Mouse (Mus musculus) heart, embryonic 16.5 days (tissue): ENCODE measurements around the gene Cnnm3. TPM values are rescaled to one million over a fixed set of nuclear protein-coding genes. Genes with fewer than 3 reads are reported as not detected.
A peak's percentile ranks its signal among the peaks of the same experiment; 100 is the strongest.
"Not testable (repeated sequence)": the region's sequence is repeated elsewhere in the genome, so short reads cannot be mapped to it uniquely, and the experiment has no call there.

ENCODE experiments used
- ATAC-seq: fragments of 200-750 bp; cut with Nextera tagmentation; replicated peaks from 2 replicates; pipeline ENCODE4 v1.8.0; 2017; ENCODE audit warnings: moderate number of reproducible peaks; ENCODE audit not compliant: insufficient read depth, low FRiP score; ENCODE audit errors: extremely low read depth
- H3K27ac ChIP-seq: fragments of 300-500 bp; sonication (generic); 2 replicates; pipeline ENCODE4 v1.5.1; 2014; ENCODE audit warnings: mild to moderate bottlenecking, low read length, control low read depth, moderate library complexity
- H3K27me3 ChIP-seq: fragments of 300-500 bp; sonication (generic); 2 replicates; pipeline ENCODE4 v1.6.1; 2014; ENCODE audit warnings: low read length, mixed read lengths; ENCODE audit not compliant: control insufficient read depth, insufficient read depth
- H3K36me3 ChIP-seq: fragments of 300-500 bp; sonication (generic); 2 replicates; pipeline ENCODE4 v1.6.1; 2014; ENCODE audit not compliant: control insufficient read depth, insufficient read depth
- H3K4me1 ChIP-seq: fragments of 300-500 bp; sonication (generic); 2 replicates; pipeline ENCODE4 v1.6.1; 2014; ENCODE audit warnings: low read length, mixed read lengths; ENCODE audit not compliant: control insufficient read depth, insufficient read depth
- H3K4me2 ChIP-seq: fragments of 300-500 bp; sonication (generic); 2 replicates; pipeline ENCODE4 v1.6.1; 2014; ENCODE audit warnings: low read depth, mild to moderate bottlenecking, control low read depth, low read length
- H3K4me3 ChIP-seq: fragments of 300-500 bp; sonication (generic); 2 replicates; pipeline ENCODE4 v1.5.1; 2014; ENCODE audit warnings: mild to moderate bottlenecking, control low read depth, low read length
- H3K9ac ChIP-seq: fragments of 300-500 bp; sonication (generic); 2 replicates; pipeline ENCODE4 v1.6.1; 2014; ENCODE audit warnings: low read length, control low read depth
- H3K9me3 ChIP-seq: fragments of 300-500 bp; sonication (generic); replicated peaks from 2 replicates; pipeline ENCODE4 v1.6.1; 2016; ENCODE audit warnings: low read length; ENCODE audit not compliant: control insufficient read depth
- WGBS: fragments of 180-500 bp; shearing (Covaris S2); extraction: QIAGEN DNeasy Blood & Tissue Kit; methylation state at CpG from one replicate; pipeline ENCODE4 v1.1.7; 2014; 5-methylcytosine and 5-hydroxymethylcytosine counted together
- polyA plus RNA-seq: library from polyadenylated mRNA; unstranded; fragments of >200 nt; fragmentation: Nextera tagmentation; extraction: Ambion mirVana; gene quantifications from 2 replicates; pipeline ENCODE4 v1.2.1, GENCODE M21; 2015

The Cnnm3 gene
- polyA plus RNA-seq, 1 experiment from 2014 or later: 1.8 TPM

DNA sequence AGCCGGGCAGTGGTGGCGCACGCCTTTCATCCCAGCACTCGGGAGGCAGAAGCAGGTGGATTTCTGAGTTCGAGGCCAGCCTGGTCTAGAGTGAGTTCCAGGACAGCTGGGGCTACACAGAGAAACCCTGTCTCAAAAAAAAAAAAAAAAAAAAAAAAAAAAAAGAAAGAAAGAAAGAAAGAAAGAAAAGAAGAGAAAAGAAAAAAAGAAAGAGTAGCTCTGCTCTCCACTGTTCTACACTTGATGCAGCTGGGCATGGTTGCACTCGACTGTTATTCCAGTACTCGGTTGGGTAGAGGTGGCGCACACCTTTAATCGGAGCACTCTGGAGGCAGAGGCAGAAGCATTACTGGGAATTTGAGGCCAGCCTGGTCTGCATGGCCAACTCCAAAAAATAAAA, 25.1 kb downstream of the Cnnm3 start, which contains the start of gene Ankrd23:
Gene Ankrd23, minus strand, starts transcription at position 101 of the 400 bp plus-strand sequence.
- peak within 1 kb of the TSS; percentile 49; the same call in 1 of the 2 replicates for H3K9ac ChIP-seq
- not testable (repeated sequence) for H3K9me3 ChIP-seq, ATAC-seq, H3K4me3 ChIP-seq, H3K27me3 ChIP-seq
- 75% methylated on average over 9 of the region's 9 CpGs for whole genome bisulfite sequencing
- H3K27ac ChIP-seq: peak within 1 kb of the TSS; percentile 98
- peak within 1 kb of the TSS; percentile 36 for H3K4me2 ChIP-seq
- peaks cover 19% of the 10 kb centered on the region for H3K36me3 ChIP-seq
- peaks cover 50% of the 10 kb centered on the region for H3K4me1 ChIP-seq

DNA sequence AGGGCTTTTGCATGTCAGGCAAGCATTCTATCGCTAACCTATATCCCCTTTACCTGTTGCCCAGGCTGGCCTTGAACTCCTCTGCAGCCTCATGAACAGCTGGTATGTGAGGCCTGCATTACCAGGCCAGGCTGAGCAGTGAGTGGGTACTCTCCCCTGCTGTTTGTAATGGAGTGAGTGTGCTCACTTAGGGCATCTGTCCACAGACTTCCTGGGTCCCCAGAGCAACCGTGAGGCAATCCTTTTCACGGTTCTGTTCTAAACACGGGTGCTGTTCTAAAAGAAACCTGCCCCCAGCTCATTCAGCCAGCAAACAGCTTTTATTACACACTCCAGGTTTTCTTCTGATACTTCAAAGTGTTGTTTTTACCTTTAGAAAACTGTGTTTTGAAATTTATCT, 27.1 kb downstream of the Cnnm3 start:
- ATAC-seq: no peak
- no peak overlapping the region for H3K4me3 ChIP-seq
- peaks cover 20% of the 10 kb centered on the region for H3K36me3 ChIP-seq
- H3K27me3 ChIP-seq: no peaks in the 10 kb centered on the region
- H3K4me2 ChIP-seq: no peak overlapping the region
- WGBS: 73% methylated on average over 4 of the region's 4 CpGs
- peak overlapping the region; percentile 82 for H3K27ac ChIP-seq
- peaks cover 42% of the 10 kb centered on the region for H3K4me1 ChIP-seq
- H3K9ac ChIP-seq: peak overlapping the region; percentile 48
- no peaks in the 10 kb centered on the region for H3K9me3 ChIP-seq

DNA sequence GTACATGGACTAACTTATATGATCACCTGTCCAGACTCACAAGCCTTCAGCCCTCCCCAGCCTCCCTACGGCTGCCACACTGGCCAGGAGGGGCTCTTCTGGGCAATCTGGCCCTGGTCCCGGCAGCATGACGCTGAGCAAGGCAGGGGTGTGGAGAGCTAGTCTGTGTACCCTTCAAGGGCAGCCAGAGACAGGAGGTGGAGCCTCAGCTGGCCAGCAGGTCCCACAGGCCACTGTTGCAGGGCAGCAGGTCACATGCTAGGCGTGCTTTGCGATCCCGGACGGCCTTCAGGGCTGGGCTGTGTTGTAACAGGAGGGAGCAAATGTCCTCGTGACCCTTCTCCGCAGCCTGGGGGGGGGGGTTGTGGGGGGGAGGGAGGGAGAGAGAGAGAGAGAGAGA, 27.5 kb downstream of the Cnnm3 start, which contains the start of gene Gm42417:
Gene Gm42417, minus strand, starts transcription at position 244 of the 400 bp plus-strand sequence.
- 29% methylated on average over 9 of the region's 9 CpGs for WGBS
- Histone ChIP-seq H3K9ac (peak within 1 kb of the TSS; percentile 48), H3K4me3 (no peak within 1 kb of the TSS), H3K9me3 (no peaks in the 10 kb centered on the region), H3K36me3 (peaks cover 20% of the 10 kb centered on the region), H3K4me2 (no peak within 1 kb of the TSS), H3K27me3 (no peaks in the 10 kb centered on the region), H3K4me1 (peaks cover 38% of the 10 kb centered on the region), H3K27ac (peak within 1 kb of the TSS; percentile 82)
- peak; percentile 88 for ATAC-seq

DNA sequence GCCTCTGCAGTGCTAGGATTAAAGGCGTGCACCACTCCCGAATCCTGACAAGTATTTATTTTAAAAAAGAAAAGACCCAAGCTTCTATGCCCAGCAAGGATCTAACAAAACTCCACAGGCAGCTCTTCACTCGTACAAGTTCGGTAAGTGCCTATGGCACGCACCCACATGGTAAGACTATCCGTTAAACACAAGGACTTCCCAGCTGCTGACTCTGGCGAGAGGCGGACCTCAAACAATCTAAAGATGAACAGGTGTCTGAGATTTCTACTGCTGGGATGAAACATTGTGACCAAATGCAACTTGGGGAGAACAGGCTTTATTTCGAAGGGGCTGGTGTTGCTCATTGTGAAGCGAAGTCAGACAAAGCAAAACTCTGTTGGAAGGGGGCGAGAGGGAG, 28.5 kb downstream of the Cnnm3 start:
- no peak for ATAC-seq
- H3K9me3 ChIP-seq: no peaks in the 10 kb centered on the region

DNA sequence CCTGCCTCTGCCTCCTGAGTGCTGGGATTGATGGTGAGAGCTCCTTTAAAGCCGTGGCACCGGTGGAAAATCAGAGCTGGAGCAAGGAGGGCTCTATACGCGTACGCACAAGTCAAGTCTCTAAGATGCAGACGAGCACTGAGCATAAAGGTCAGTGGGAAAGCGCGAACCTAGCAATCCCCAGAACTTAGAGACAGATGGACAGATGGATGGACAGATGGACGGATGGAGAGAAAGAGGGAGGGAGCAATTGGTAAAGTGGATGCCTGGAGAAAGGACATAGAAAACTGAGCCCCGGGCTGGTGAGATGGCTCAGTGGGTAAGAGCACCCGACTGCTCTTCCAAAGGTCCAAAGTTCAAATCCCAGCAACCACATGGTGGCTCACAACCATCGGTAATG, 29.1 kb downstream of the Cnnm3 start:
- no peak overlapping the region for H3K4me2 ChIP-seq
- H3K9me3 ChIP-seq: no peaks in the 10 kb centered on the region
- peaks cover 20% of the 10 kb centered on the region for H3K36me3 ChIP-seq
- H3K9ac ChIP-seq: no peak overlapping the region
- no peaks in the 10 kb centered on the region for H3K27me3 ChIP-seq
- H3K27ac ChIP-seq: no peak overlapping the region
- ATAC-seq: no peak
- WGBS: 93% methylated on average over 12 of the region's 12 CpGs
- peaks cover 24% of the 10 kb centered on the region for H3K4me1 ChIP-seq
- no peak overlapping the region for H3K4me3 ChIP-seq

More for the DNA sequence above, 28.5 kb downstream of the Cnnm3 start:
- Histone ChIP-seq H3K9ac (no peak overlapping the region), H3K4me1 (peaks cover 28% of the 10 kb centered on the region), H3K4me2 (no peak overlapping the region), H3K4me3 (no peak overlapping the region), H3K36me3 (peaks cover 20% of the 10 kb centered on the region), H3K27ac (peak overlapping the region; percentile 82), H3K27me3 (no peaks in the 10 kb centered on the region)
- WGBS: 89% methylated on average over 11 of the region's 11 CpGs

DNA sequence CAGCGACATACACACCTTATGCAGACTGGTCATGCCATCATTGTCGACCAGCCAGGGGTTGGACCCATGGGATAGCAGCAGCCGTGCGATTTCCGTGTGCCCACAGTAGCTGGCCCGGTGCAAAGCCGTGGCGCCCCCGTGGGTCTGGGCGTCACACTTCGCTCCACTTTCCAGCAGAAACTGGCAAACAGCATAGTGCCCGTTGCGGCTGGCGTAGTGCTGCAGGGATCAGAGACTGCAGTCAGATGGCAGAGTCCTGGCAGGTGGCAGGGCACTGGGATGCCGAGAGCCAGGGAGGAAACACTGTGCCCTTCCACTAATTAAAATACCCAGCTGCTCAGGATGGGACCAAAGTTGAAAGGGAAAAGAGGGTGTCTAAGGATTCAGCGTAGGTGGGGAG, 30.2 kb downstream of the Cnnm3 start:
- H3K36me3 ChIP-seq: peaks cover 20% of the 10 kb centered on the region
- no peak for ATAC-seq
- no peaks in the 10 kb centered on the region for H3K9me3 ChIP-seq
- no peak overlapping the region for H3K9ac ChIP-seq
- no peak overlapping the region for H3K4me3 ChIP-seq
- H3K4me1 ChIP-seq: peaks cover 21% of the 10 kb centered on the region
- no peaks in the 10 kb centered on the region for H3K27me3 ChIP-seq
- 87% methylated on average over 16 of the region's 16 CpGs for WGBS
- no peak overlapping the region for H3K4me2 ChIP-seq
- no peak overlapping the region for H3K27ac ChIP-seq

DNA sequence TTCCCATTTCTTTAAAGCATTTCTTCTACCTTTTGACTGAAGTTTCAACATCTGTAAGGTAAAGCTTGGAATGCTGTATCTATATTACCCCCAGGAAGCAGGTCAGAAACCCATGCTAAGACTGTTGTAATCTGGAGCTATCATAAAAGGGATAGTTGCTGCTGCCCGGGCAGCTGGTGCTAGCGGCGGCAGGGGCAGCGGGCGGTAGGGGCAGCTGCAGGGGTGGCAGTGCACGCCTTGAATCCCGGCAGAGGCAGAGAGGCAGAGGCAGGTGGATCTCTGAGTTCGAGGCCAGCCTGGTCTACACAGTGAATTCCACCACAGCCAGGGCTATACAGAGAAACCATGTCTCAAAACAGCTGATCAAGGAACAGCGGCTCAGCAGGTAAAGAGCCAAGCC, 31.3 kb downstream of the Cnnm3 start:
- Histone ChIP-seq H3K27me3 (no peaks in the 10 kb centered on the region), H3K36me3 (peaks cover 20% of the 10 kb centered on the region), H3K9ac (no peak overlapping the region), H3K27ac (no peak overlapping the region), H3K4me1 (peaks cover 26% of the 10 kb centered on the region), H3K4me3 (no peak overlapping the region), H3K4me2 (no peak overlapping the region), H3K9me3 (no peaks in the 10 kb centered on the region)
- ATAC-seq: no peak
- 90% methylated on average over 9 of the region's 9 CpGs for WGBS

DNA sequence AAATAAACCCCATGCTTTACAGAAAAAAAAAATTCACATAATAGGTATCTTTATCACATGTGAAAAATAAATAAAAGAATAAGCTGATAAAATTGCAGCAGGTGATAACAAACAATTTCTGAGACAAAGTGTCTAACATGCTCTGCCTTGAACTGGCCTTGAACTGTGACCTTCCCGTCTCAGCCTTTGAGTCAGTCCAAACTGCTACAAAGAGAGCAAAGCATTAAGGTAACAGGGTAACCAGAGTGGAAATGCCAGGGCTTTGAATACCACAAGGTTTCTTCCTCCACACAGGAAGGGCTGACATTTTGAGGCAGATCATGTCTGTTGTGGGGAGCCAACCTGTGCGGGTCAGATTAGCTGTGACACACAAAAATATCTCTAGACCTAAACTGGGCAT, 33.7 kb downstream of the Cnnm3 start:
- no peak for ATAC-seq
- H3K4me3 ChIP-seq: no peak overlapping the region
- H3K4me2 ChIP-seq: no peak overlapping the region

DNA sequence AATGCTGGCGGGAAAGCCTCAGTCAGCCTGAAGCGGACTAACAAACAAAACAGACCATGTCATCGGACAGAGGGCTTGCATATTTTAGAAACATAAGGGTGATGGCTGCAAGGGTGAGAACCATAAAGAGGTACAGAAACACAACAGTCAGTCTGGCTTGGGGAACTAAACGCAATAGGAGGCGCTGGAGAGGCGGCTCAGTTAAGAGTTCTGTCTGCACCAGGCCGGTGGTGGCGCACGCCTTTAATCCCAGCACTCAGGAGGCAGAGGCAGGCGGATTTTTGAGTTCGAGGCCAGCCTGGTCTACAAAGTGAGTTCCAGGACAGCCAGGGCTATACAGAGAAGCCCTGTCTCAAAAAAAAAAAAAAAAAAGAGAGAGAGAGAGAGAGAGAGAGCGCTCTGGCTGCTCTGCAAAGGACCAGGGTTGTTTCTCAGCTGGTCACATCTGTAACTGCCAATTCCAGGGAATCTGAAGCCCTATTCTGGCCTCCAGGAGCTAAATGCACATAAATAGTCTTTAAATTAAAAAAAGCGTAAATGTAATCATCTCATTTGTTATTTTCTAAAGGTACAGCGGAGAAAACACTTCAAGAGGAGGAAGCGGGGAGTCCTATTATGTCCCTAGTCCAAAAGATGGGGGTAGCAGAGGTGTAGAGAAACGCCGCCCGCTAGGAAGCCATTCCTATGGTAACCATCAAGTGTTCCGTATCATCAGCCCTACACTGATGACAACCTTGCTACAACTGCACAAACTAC, 34.4 kb downstream of the Cnnm3 start:
- Histone ChIP-seq H3K4me2 (peak overlapping the region; percentile 67), H3K9ac (peak overlapping the region; percentile 85), H3K4me1 (peaks cover 27% of the 10 kb centered on the region), H3K9me3 (no peaks in the 10 kb centered on the region), H3K36me3 (peaks cover 26% of the 10 kb centered on the region), H3K27ac (no peak overlapping the region), H3K4me3 (peak overlapping the region; percentile 79), H3K27me3 (no peaks in the 10 kb centered on the region)
- WGBS: 60% methylated on average over 19 of the region's 19 CpGs
- no peak for ATAC-seq

More for the DNA sequence above, 33.7 kb downstream of the Cnnm3 start:
- Histone ChIP-seq H3K9me3 (no peaks in the 10 kb centered on the region), H3K9ac (no peak overlapping the region), H3K36me3 (peaks cover 24% of the 10 kb centered on the region), H3K27ac (no peak overlapping the region), H3K4me1 (peaks cover 27% of the 10 kb centered on the region), H3K27me3 (no peaks in the 10 kb centered on the region)
- 69% methylated on average over 2 of the region's 2 CpGs for WGBS
